Mouse (Mus musculus) stomach, postnatal 0 days (tissue): ENCODE results near the gene Cyfip2. TPM values are rescaled to one million over a fixed set of nuclear protein-coding genes. Genes with fewer than 3 reads are reported as not detected.
A peak's percentile ranks its signal among the peaks of the same experiment; 100 is the strongest.

ENCODE experiments used
- ATAC-seq: fragments of 200-750 bp; cut with Nextera tagmentation; 2 replicates; pipeline ENCODE4 v1.8.0; 2017; ENCODE audit not compliant: low FRiP score, low TSS enrichment
- DNase-seq: peaks from one replicate; pipeline ENCODE4 v3.0.0-alpha.2; 2016; ENCODE audit warnings: low spot score
- H3K27ac ChIP-seq: fragments of 300-500 bp; sonication (generic); replicated peaks from 2 replicates; pipeline ENCODE4 v1.5.1; 2014; ENCODE audit warnings: mild to moderate bottlenecking, control low read depth
- H3K27me3 ChIP-seq: fragments of 300-500 bp; sonication (generic); 2 replicates; pipeline ENCODE4 v1.6.1; 2014; ENCODE audit warnings: low read length; ENCODE audit not compliant: control insufficient read depth, insufficient read depth
- H3K36me3 ChIP-seq: fragments of 300-500 bp; sonication (generic); 2 replicates; pipeline ENCODE4 v1.6.1; 2014; ENCODE audit warnings: low read length, mixed read lengths; ENCODE audit not compliant: control insufficient read depth, insufficient read depth
- H3K4me1 ChIP-seq: fragments of 300-500 bp; sonication (generic); replicated peaks from 2 replicates; pipeline ENCODE4 v1.6.1; 2014; ENCODE audit warnings: antibody characterized with exemption; ENCODE audit not compliant: control insufficient read depth, insufficient read depth
- H3K4me2 ChIP-seq: fragments of 300-500 bp; sonication (generic); replicated peaks from 2 replicates; pipeline ENCODE4 v1.6.1; 2014; ENCODE audit warnings: low read depth, mild to moderate bottlenecking, control low read depth, moderate library complexity
- H3K4me3 ChIP-seq: fragments of 300-500 bp; sonication (generic); 2 replicates; pipeline ENCODE4 v1.5.1; 2014; ENCODE audit warnings: low read depth, low read length, control low read depth
- H3K9ac ChIP-seq: fragments of 300-500 bp; sonication (generic); 2 replicates; pipeline ENCODE4 v1.6.1; 2014; ENCODE audit warnings: mild to moderate bottlenecking, low read length, control low read depth, mixed read lengths
- H3K9me3 ChIP-seq: fragments of 300-500 bp; sonication (generic); 2 replicates; pipeline ENCODE4 v1.6.1; 2016; ENCODE audit warnings: low read length; ENCODE audit not compliant: control insufficient read depth
- CTCF ChIP-seq: IDR thresholded peaks from 2 replicates; pipeline ENCODE4 v1.5.1; 2016; ENCODE audit warnings: antibody characterized with exemption, low read depth, mild to moderate bottlenecking, moderate library complexity
- EP300 ChIP-seq: optimal IDR thresholded peaks from 2 replicates; pipeline ENCODE3; 2016; ENCODE audit warnings: antibody characterized with exemption
- WGBS: fragments of 180-500 bp; shearing (Covaris S2); extraction: QIAGEN DNeasy Blood & Tissue Kit; methylation state at CpG from one replicate; pipeline ENCODE4 v1.1.7; 2014; 5-methylcytosine and 5-hydroxymethylcytosine counted together
- polyA plus RNA-seq: library from polyadenylated mRNA; unstranded; fragments of >200 nt; fragmentation: Nextera tagmentation; extraction: Ambion mirVana; gene quantifications from 2 replicates; pipeline ENCODE4 v1.2.1, GENCODE M21; 2015

Gene Cyfip2
- polyA plus RNA-seq, 1 experiment from 2014 or later: 2.8 TPM

GRCm38 (mm10) chr11:46314534-46314933 is 1.9 kb upstream of the Cyfip2 start:
- peaks cover 5% of the 10 kb centered on the region; the same call in 1 of the 2 replicates for H3K4me1 ChIP-seq
- ATAC-seq (no peak), DNase-seq (no peak)
- H3K4me3 ChIP-seq: no peak overlapping the region
- H3K9ac ChIP-seq: no peak overlapping the region
- no peak overlapping the region for H3K27ac ChIP-seq
- H3K9me3 ChIP-seq: no peaks in the 10 kb centered on the region
- TF ChIP-seq EP300 (no peak), CTCF (no peak)
- no peak overlapping the region for H3K4me2 ChIP-seq
- no peaks in the 10 kb centered on the region for H3K27me3 ChIP-seq
- WGBS: 22% methylated on average over 7 of the region's 7 CpGs
- H3K36me3 ChIP-seq: no peaks in the 10 kb centered on the region

- no peaks in the 10 kb centered on the region for H3K9me3 ChIP-seq
- H3K9ac ChIP-seq: no peak overlapping the region
- no peak overlapping the region for H3K4me2 ChIP-seq
- DNase-seq (no peak), ATAC-seq (no peak)
- no peak overlapping the region for H3K27ac ChIP-seq
- 78% methylated on average over 6 of the region's 6 CpGs for WGBS
- H3K4me3 ChIP-seq: no peak overlapping the region
- TF ChIP-seq EP300 (no peak), CTCF (no peak)
- peaks cover 5% of the 10 kb centered on the region; the same call in 1 of the 2 replicates for H3K4me1 ChIP-seq
- H3K36me3 ChIP-seq: no peaks in the 10 kb centered on the region
- H3K27me3 ChIP-seq: no peaks in the 10 kb centered on the region
Observed at GRCm38 (mm10) chr11:46313851-46314250, 1.2 kb upstream of the Cyfip2 start.

GRCm38 (mm10) chr11:46311703-46312522 is 746 bp downstream of the Cyfip2 start:
- TF ChIP-seq EP300 (no peak), CTCF (no peak)
- H3K9ac ChIP-seq: peak overlapping the region; percentile 47
- no peaks in the 10 kb centered on the region for H3K27me3 ChIP-seq
- H3K4me1 ChIP-seq: peaks cover 5% of the 10 kb centered on the region; the same call in 1 of the 2 replicates
- H3K27ac ChIP-seq: no peak overlapping the region
- peak; percentile 86 for ATAC-seq
- H3K36me3 ChIP-seq: no peaks in the 10 kb centered on the region
- H3K4me3 ChIP-seq: peak overlapping the region; percentile 61
- peak overlapping the region; percentile 99 for H3K4me2 ChIP-seq
- under 1% methylated on average over 54 of the region's 71 CpGs for WGBS
- H3K9me3 ChIP-seq: no peaks in the 10 kb centered on the region
- DNase-seq: peak; percentile 58

- peak overlapping the region; percentile 47; the same call in 1 of the 2 replicates for H3K9ac ChIP-seq
- no peak for DNase-seq
- H3K9me3 ChIP-seq: no peaks in the 10 kb centered on the region
- no peaks in the 10 kb centered on the region for H3K36me3 ChIP-seq
- H3K27me3 ChIP-seq: no peaks in the 10 kb centered on the region
- peaks cover 5% of the 10 kb centered on the region; the same call in 1 of the 2 replicates for H3K4me1 ChIP-seq
- no peak overlapping the region for H3K27ac ChIP-seq
- 16% methylated on average over 14 of the region's 14 CpGs for WGBS
- no peak for ATAC-seq
- peak overlapping the region; percentile 61 for H3K4me3 ChIP-seq
- TF ChIP-seq EP300 (no peak), CTCF (no peak)
- peak overlapping the region; percentile 99 for H3K4me2 ChIP-seq
Observed at GRCm38 (mm10) chr11:46311181-46311702, 1.4 kb downstream of the Cyfip2 start.

GRCm38 (mm10) chr11:46310647-46311063 is 2.0 kb downstream of the Cyfip2 start:
- no peaks in the 10 kb centered on the region for H3K9me3 ChIP-seq
- no peak for DNase-seq
- peaks cover 5% of the 10 kb centered on the region; the same call in 1 of the 2 replicates for H3K4me1 ChIP-seq
- ATAC-seq: no peak
- no peak overlapping the region for H3K4me2 ChIP-seq
- H3K36me3 ChIP-seq: no peaks in the 10 kb centered on the region
- H3K4me3 ChIP-seq: no peak overlapping the region
- H3K27ac ChIP-seq: no peak overlapping the region
- no peak overlapping the region for H3K9ac ChIP-seq
- TF ChIP-seq CTCF: no peak
- no peak for TF ChIP-seq EP300
- WGBS: 62% methylated on average over 5 of the region's 5 CpGs
- H3K27me3 ChIP-seq: no peaks in the 10 kb centered on the region
